Mouse (Mus musculus) erythroblast, embryonic 14.5 days (primary cell): Measurements from ENCODE around the gene Sp3. TPM values are rescaled to one million over a fixed set of nuclear protein-coding genes. Genes with fewer than 3 reads are reported as not detected.

ENCODE experiments used
- H3K27me3 ChIP-seq: 2 replicates; pipeline ENCODE4 v1.6.1; 2012; ENCODE audit warnings: inconsistent platforms; ENCODE audit not compliant: control insufficient read depth
- H3K36me3 ChIP-seq: 2 replicates; pipeline ENCODE4 v1.6.1; 2012; ENCODE audit warnings: mild to moderate bottlenecking, inconsistent platforms; ENCODE audit not compliant: control insufficient read depth
- H3K4me1 ChIP-seq: 2 replicates; pipeline ENCODE4 v1.6.1; 2012; ENCODE audit warnings: inconsistent platforms; ENCODE audit not compliant: control insufficient read depth
- H3K4me3 ChIP-seq: replicated peaks from 2 replicates; pipeline ENCODE3; 2012; ENCODE audit warnings: moderate library complexity, mild to moderate bottlenecking, inconsistent platforms
- H3K9me3 ChIP-seq: 2 replicates; pipeline ENCODE4 v1.6.1; 2012; ENCODE audit warnings: low read length, inconsistent platforms, mixed read lengths; ENCODE audit not compliant: control insufficient read depth
- GATA1 ChIP-seq: IDR thresholded peaks from 2 replicates; pipeline ENCODE4 v1.6.1; 2012; ENCODE audit warnings: low read length, inconsistent platforms, mixed read lengths
- TAL1 ChIP-seq: IDR thresholded peaks from 3 replicates; pipeline ENCODE4 v1.6.1; 2012; ENCODE audit warnings: low read length, inconsistent platforms, mixed read lengths
- polyA plus RNA-seq: library from polyadenylated mRNA; stranded (reverse); fragments of >175 nt; gene quantifications from 2 replicates; pipeline ENCODE4 v1.2.3, GENCODE M21; 2012

Gene Sp3
- polyA plus RNA-seq, 1 experiment, result 1.1 TPM

DNA sequence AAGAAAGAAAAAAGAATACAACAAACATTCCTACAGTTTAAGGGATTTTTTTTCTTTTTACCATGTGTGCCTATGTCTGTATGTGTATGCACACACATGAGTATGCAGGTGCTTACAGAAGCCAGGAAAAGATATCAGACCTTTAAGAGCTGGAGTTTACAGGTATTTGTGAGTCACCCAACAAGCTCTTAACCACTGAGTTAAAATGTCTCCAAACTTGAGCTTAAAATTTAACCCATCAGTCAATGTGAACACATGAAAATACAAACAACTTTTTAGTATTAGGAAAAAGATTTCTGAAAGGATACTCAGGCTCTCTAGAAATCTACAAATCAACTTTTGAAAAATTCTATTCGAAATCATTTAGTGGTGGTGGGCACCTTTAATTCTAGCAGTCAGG is 11.7 kb downstream of the Sp3 start:
- H3K4me1 ChIP-seq, result peaks cover 21% of the 10 kb centered on the region
- H3K36me3 ChIP-seq, result peaks cover 94% of the 10 kb centered on the region
- TF ChIP-seq TAL1, result no peak
- TF ChIP-seq GATA1, result no peak

DNA sequence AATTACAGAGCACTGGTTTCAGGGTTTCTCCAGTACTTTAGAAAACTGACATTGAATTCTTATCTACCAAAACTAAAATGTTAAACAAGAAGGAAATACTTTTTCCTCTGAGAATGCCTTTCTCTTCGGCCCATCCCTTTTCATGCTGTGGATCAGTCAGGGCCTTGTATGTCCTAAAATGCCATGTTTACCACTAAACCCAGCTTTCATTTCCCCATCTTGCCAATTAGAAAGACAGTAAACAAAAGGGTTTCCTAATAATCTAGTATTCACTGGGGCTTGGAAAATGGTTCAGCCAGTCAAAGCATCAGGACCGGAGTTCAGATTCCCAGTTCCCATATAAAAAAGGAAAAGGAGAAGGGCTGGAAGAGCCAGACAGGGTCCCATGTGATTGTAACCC is 14.8 kb downstream of the Sp3 start:
- Histone ChIP-seq H3K4me1 (peaks cover 29% of the 10 kb centered on the region), H3K9me3 (peaks cover 5% of the 10 kb centered on the region), H3K27me3 (no peaks in the 10 kb centered on the region), H3K4me3 (no peak overlapping the region), H3K36me3 (peaks cover 94% of the 10 kb centered on the region)
- no peak for TF ChIP-seq GATA1
- no peak for TF ChIP-seq TAL1

More for the DNA sequence above, 11.7 kb downstream of the Sp3 start:
- Histone ChIP-seq H3K27me3 (no peaks in the 10 kb centered on the region), H3K4me3 (no peak overlapping the region), H3K9me3 (no peaks in the 10 kb centered on the region)

- H3K4me3 ChIP-seq, result no peak overlapping the region
- H3K36me3 ChIP-seq, result peaks cover 98% of the 10 kb centered on the region
- peaks cover 1% of the 10 kb centered on the region for H3K9me3 ChIP-seq
- no peak for TF ChIP-seq TAL1
- no peak for TF ChIP-seq GATA1
- H3K4me1 ChIP-seq, result peaks cover 29% of the 10 kb centered on the region
- H3K27me3 ChIP-seq, result no peaks in the 10 kb centered on the region
Observed at GRCm38 (mm10) chr2:72956415-72956814, 23.8 kb downstream of the Sp3 start.

DNA sequence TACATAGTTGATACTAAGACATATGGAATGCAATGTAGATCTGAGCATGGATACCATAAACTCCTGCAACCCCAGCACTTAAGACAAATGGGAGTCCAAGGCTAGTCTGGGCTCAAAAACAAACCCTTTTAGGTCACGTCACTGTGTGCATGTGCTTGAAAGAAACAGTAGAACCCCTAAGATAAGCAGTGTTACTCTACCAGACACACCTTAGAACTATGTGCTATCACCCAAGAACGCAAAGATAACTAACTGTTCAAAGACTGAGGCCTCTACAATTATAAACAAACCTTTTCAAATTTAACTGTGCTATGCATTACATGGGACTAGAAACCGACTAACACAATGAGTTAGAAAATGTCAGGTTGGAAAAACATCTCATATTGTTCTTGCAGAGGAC is 27.3 kb downstream of the Sp3 start:
- Histone ChIP-seq H3K4me1 (peaks cover 36% of the 10 kb centered on the region), H3K27me3 (no peaks in the 10 kb centered on the region), H3K4me3 (no peak overlapping the region), H3K9me3 (no peaks in the 10 kb centered on the region), H3K36me3 (peaks cover 97% of the 10 kb centered on the region)
- TF ChIP-seq GATA1 (no peak), TAL1 (no peak)

DNA sequence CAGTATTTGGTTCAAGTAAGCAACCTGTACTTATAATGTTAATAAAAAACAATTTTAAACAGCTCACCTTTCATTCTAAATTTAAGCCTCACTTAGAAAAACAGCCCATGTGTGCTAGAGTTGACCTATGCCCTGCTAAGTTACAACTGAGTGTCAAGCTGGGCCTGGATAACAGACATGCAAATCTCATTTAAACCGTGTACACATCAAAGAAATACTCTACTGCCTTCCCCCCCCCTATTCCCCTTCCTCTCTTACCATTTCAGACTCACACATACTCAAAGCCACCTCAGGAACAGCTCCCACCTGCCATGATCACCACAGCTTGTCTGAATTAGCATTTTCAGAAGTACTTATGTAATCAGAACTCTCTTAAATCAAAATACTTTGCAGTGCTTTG is 44.3 kb downstream of the Sp3 start:
- Histone ChIP-seq H3K9me3 (no peaks in the 10 kb centered on the region), H3K4me3 (no peak overlapping the region), H3K4me1 (no peaks in the 10 kb centered on the region), H3K27me3 (no peaks in the 10 kb centered on the region), H3K36me3 (peaks cover 79% of the 10 kb centered on the region)
- no peak for TF ChIP-seq GATA1
- no peak for TF ChIP-seq TAL1

- no peak for TF ChIP-seq TAL1
- no peak for TF ChIP-seq GATA1
- H3K36me3 ChIP-seq, result peaks cover 42% of the 10 kb centered on the region
- no peaks in the 10 kb centered on the region for H3K9me3 ChIP-seq
- no peaks in the 10 kb centered on the region for H3K27me3 ChIP-seq
- H3K4me1 ChIP-seq, result no peaks in the 10 kb centered on the region
- H3K4me3 ChIP-seq, result no peak overlapping the region
Observed at GRCm38 (mm10) chr2:72932186-72932585, 48.1 kb downstream of the Sp3 start.

DNA sequence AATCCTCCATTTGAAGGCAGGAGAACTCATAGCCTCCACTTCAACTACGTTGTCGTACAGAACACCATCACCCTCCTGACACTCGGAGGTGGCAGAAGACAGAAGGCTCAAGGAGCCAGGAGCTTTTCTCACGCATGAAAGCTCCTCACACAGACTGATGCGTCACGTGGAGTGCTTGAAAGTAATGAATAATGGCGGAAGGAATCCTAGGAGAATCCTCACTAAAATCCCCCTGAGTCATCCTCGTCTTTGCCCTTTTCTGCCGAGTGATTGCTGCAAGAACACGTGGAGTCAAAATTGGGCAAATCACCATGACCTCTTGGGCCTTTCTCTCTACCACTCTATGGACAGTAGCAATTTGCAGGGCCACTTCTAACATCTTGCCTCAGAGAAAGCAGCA is 55.3 kb downstream of the Sp3 start:
- H3K4me1 ChIP-seq, result no peaks in the 10 kb centered on the region; the same call in 1 of the 2 replicates
- no peaks in the 10 kb centered on the region for H3K36me3 ChIP-seq
- H3K27me3 ChIP-seq, result no peaks in the 10 kb centered on the region
- no peak overlapping the region for H3K4me3 ChIP-seq
- no peaks in the 10 kb centered on the region for H3K9me3 ChIP-seq
- TF ChIP-seq TAL1, result no peak
- TF ChIP-seq GATA1, result no peak

GRCm38 (mm10) chr2:72916170-72916569 is 64.1 kb downstream of the Sp3 start:
- Histone ChIP-seq H3K9me3 (no peaks in the 10 kb centered on the region), H3K36me3 (no peaks in the 10 kb centered on the region), H3K27me3 (peaks cover 2% of the 10 kb centered on the region; the same call in 1 of the 2 replicates), H3K4me3 (no peak overlapping the region), H3K4me1 (no peaks in the 10 kb centered on the region)
- TF ChIP-seq GATA1 (no peak), TAL1 (no peak)

DNA sequence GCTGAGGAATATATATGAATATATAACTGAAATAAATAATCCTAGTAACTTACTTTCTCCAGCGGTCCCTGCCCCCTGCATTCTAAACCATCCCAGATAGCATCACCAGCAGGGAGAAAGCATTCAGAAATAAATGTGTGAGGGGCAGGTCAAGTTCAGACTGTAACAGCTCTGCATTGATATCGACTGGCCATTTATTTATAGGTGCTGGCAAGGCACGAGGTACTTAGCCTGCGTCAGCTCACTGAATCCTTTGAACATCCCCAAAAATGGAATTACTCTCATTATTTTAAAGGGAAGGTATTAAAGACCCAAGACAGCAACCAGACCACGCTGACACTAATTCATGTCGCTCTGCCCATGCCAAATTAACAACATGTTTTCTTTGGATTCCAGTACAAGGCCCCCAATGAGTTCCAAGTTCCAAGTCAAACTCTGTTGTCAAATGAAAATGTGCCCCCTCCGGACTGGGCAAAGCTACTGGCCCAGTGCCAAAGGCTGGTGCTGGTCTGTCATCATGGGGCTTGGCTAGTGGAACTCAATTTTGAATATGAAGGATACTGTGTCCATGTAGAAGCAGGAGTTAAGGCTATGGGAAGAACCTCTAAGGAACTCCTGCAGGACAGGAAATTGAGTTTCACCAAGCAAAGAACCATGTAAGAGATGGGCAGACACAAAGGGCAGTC is 64.9 kb downstream of the Sp3 start:
- TF ChIP-seq TAL1 (no peak), GATA1 (no peak)
- no peak overlapping the region for H3K4me3 ChIP-seq
- H3K27me3 ChIP-seq, result peaks cover 2% of the 10 kb centered on the region; the same call in 1 of the 2 replicates
- no peaks in the 10 kb centered on the region for H3K36me3 ChIP-seq
- H3K9me3 ChIP-seq, result no peaks in the 10 kb centered on the region
- no peaks in the 10 kb centered on the region for H3K4me1 ChIP-seq

DNA sequence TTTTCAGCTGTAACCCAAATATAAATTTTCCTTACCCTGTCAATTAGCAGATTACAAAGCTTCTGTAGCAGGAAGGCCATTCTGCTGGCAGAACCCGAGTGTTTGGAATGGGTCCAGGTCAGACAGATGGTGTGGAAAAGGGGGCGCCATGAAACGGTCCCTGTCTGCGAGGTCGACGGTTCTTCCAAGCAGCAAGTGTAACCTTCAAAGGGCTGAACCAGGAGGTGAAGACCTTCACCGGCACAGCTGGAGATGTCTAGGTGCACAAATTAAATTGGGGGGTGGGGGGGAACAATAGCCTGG is 66.8 kb downstream of the Sp3 start:
- H3K36me3 ChIP-seq, result no peaks in the 10 kb centered on the region
- H3K27me3 ChIP-seq, result no peaks in the 10 kb centered on the region
- TF ChIP-seq GATA1 (no peak), TAL1 (no peak)
- no peaks in the 10 kb centered on the region for H3K4me1 ChIP-seq
- H3K9me3 ChIP-seq, result no peaks in the 10 kb centered on the region
- H3K4me3 ChIP-seq, result no peak overlapping the region
